Mouse (Mus musculus): Measurements from ENCODE around the gene Rnf5. TPM values are rescaled to one million over a fixed set of nuclear protein-coding genes. Genes with fewer than 3 reads are reported as not detected.

The Rnf5 gene
- polyA plus RNA-seq, 1 experiment from 2014 or later, result 84.9 TPM

- H3K27ac ChIP-seq (ENCODE audit: low read depth), result peak overlapping the region; percentile 90
- TF ChIP-seq CTCF (IDR thresholded peaks at IDR 0.05; ENCODE audit: low read depth), result no peak
- 0% methylated on average over 27 of the region's 30 CpGs for WGBS
- DNase-seq, result peak; percentile 97
- peak; percentile 36 for ATAC-seq (ENCODE audit: insufficient read depth)
- no peaks in the 10 kb centered on the region for H3K9me3 ChIP-seq (ENCODE audit: low read depth, low read length)
- peaks cover 30% of the 10 kb centered on the region for H3K36me3 ChIP-seq (ENCODE audit: insufficient read depth)
- H3K9ac ChIP-seq, result peak overlapping the region; percentile 86
- H3K4me2 ChIP-seq, result peak overlapping the region; percentile 95
- H3K27me3 ChIP-seq (ENCODE audit: insufficient read depth, low read length), result no peaks in the 10 kb centered on the region
- peak overlapping the region; percentile 96 for H3K4me3 ChIP-seq (ENCODE audit: low read depth, low read length)
- H3K4me1 ChIP-seq (ENCODE audit: insufficient read depth), result peaks cover 8% of the 10 kb centered on the region; the same call in 1 of the 2 replicates
Observed at GRCm38 (mm10) chr17:34605609-34606008, 2.1 kb upstream of the Rnf5 start.

GRCm38 (mm10) chr17:34604511-34605237 is 1.2 kb upstream of the Rnf5 start:
- TF ChIP-seq CTCF (IDR thresholded peaks at IDR 0.05; ENCODE audit: low read depth), result no peak
- Histone ChIP-seq H3K27me3 (ENCODE audit: insufficient read depth, low read length) (no peaks in the 10 kb centered on the region), H3K4me2 (peak overlapping the region; percentile 95), H3K9me3 (ENCODE audit: low read depth, low read length) (no peaks in the 10 kb centered on the region), H3K9ac (peak overlapping the region; percentile 86), H3K27ac (ENCODE audit: low read depth) (peak overlapping the region; percentile 90), H3K4me1 (ENCODE audit: insufficient read depth) (peaks cover 8% of the 10 kb centered on the region; the same call in 1 of the 2 replicates), H3K36me3 (ENCODE audit: insufficient read depth) (peaks cover 29% of the 10 kb centered on the region), H3K4me3 (ENCODE audit: low read depth, low read length) (peak overlapping the region; percentile 96)
- ATAC-seq (ENCODE audit: insufficient read depth) (no peak; the same call in 1 of the 2 replicates), DNase-seq (no peak)
- whole genome bisulfite sequencing, result 12% methylated on average over 24 of the region's 24 CpGs

- DNase-seq, result peak; percentile 100
- ATAC-seq (ENCODE audit: insufficient read depth), result peak; percentile 86
- Histone ChIP-seq H3K27me3 (ENCODE audit: insufficient read depth, low read length) (no peaks in the 10 kb centered on the region), H3K9ac (peak within 1 kb of the TSS; percentile 86), H3K4me3 (ENCODE audit: low read depth, low read length) (peak within 1 kb of the TSS; percentile 96), H3K4me2 (peak within 1 kb of the TSS; percentile 95), H3K27ac (ENCODE audit: low read depth) (peak within 1 kb of the TSS; percentile 90), H3K4me1 (ENCODE audit: insufficient read depth) (peaks cover 8% of the 10 kb centered on the region; the same call in 1 of the 2 replicates), H3K36me3 (ENCODE audit: insufficient read depth) (peaks cover 29% of the 10 kb centered on the region), H3K9me3 (ENCODE audit: low read depth, low read length) (no peaks in the 10 kb centered on the region)
- under 1% methylated on average over 35 of the region's 35 CpGs for WGBS
- no peak for TF ChIP-seq CTCF (IDR thresholded peaks at IDR 0.05; ENCODE audit: low read depth)
Observed at GRCm38 (mm10) chr17:34604061-34604508, 595 bp upstream of the Rnf5 start, which contains the start of gene Agpat1. TSS of gene Agpat1 (plus strand) at chr17:34604262.

GRCm38 (mm10) chr17:34601796-34602195 is 1.7 kb downstream of the Rnf5 start:
- DNase-seq (no peak), ATAC-seq (ENCODE audit: insufficient read depth) (no peak)
- Histone ChIP-seq H3K9ac (no peak overlapping the region), H3K4me1 (ENCODE audit: insufficient read depth) (peaks cover 18% of the 10 kb centered on the region), H3K9me3 (ENCODE audit: low read depth, low read length) (no peaks in the 10 kb centered on the region), H3K4me3 (ENCODE audit: low read depth, low read length) (no peak overlapping the region), H3K4me2 (peak overlapping the region; percentile 78; the same call in 1 of the 2 replicates), H3K27ac (ENCODE audit: low read depth) (no peak overlapping the region), H3K27me3 (ENCODE audit: insufficient read depth, low read length) (no peaks in the 10 kb centered on the region), H3K36me3 (ENCODE audit: insufficient read depth) (peaks cover 22% of the 10 kb centered on the region)
- TF ChIP-seq CTCF (IDR thresholded peaks at IDR 0.05; ENCODE audit: low read depth), result no peak
- WGBS, result 74% methylated on average over 12 of the region's 12 CpGs

GRCm38 (mm10) chr17:34599891-34600290 is 3.6 kb downstream of the Rnf5 start:
- no peak for TF ChIP-seq CTCF (IDR thresholded peaks at IDR 0.05; ENCODE audit: low read depth)
- H3K9ac ChIP-seq, result no peak overlapping the region
- no peak for DNase-seq
- no peaks in the 10 kb centered on the region for H3K9me3 ChIP-seq (ENCODE audit: low read depth, low read length)
- WGBS, result 67% methylated on average over 9 of the region's 9 CpGs
- no peak overlapping the region for H3K4me2 ChIP-seq
- H3K4me1 ChIP-seq (ENCODE audit: insufficient read depth), result peaks cover 18% of the 10 kb centered on the region
- no peaks in the 10 kb centered on the region for H3K27me3 ChIP-seq (ENCODE audit: insufficient read depth, low read length)
- H3K4me3 ChIP-seq (ENCODE audit: low read depth, low read length), result no peak overlapping the region
- no peak for ATAC-seq (ENCODE audit: insufficient read depth)
- H3K27ac ChIP-seq (ENCODE audit: low read depth), result no peak overlapping the region
- H3K36me3 ChIP-seq (ENCODE audit: insufficient read depth), result peaks cover 40% of the 10 kb centered on the region

GRCm38 (mm10) chr17:34597566-34598095 is 5.9 kb downstream of the Rnf5 start, which contains the start of gene Ager:
TSS of gene Ager (plus strand) at chr17:34597862.
- peak; percentile 59 for DNase-seq
- ATAC-seq (ENCODE audit: insufficient read depth), result peak; percentile 20; the same call in 1 of the 2 replicates
- H3K4me1 ChIP-seq (ENCODE audit: insufficient read depth), result peaks cover 24% of the 10 kb centered on the region
- H3K27ac ChIP-seq (ENCODE audit: low read depth), result peak within 1 kb of the TSS; percentile 65
- H3K36me3 ChIP-seq (ENCODE audit: insufficient read depth), result peaks cover 51% of the 10 kb centered on the region
- TF ChIP-seq CTCF (IDR thresholded peaks at IDR 0.05; ENCODE audit: low read depth), result no peak
- no peaks in the 10 kb centered on the region for H3K27me3 ChIP-seq (ENCODE audit: insufficient read depth, low read length)
- H3K4me3 ChIP-seq (ENCODE audit: low read depth, low read length), result 0 out of 2 replicates have a peak within 1 kb of the TSS, but pooled peaks have one; percentile 1
- 13% methylated on average over 6 of the region's 6 CpGs for WGBS
- H3K4me2 ChIP-seq, result peak within 1 kb of the TSS; percentile 45
- H3K9me3 ChIP-seq (ENCODE audit: low read depth, low read length), result no peaks in the 10 kb centered on the region
- H3K9ac ChIP-seq, result peak within 1 kb of the TSS; percentile 51

- no peak for TF ChIP-seq CTCF (IDR thresholded peaks at IDR 0.05; ENCODE audit: low read depth)
- Histone ChIP-seq H3K9me3 (ENCODE audit: low read depth, low read length) (no peaks in the 10 kb centered on the region), H3K27ac (ENCODE audit: low read depth) (no peak overlapping the region), H3K4me1 (ENCODE audit: insufficient read depth) (peaks cover 28% of the 10 kb centered on the region), H3K27me3 (ENCODE audit: insufficient read depth, low read length) (no peaks in the 10 kb centered on the region), H3K4me3 (ENCODE audit: low read depth, low read length) (no peak overlapping the region), H3K9ac (no peak overlapping the region), H3K4me2 (no peak overlapping the region), H3K36me3 (ENCODE audit: insufficient read depth) (peaks cover 43% of the 10 kb centered on the region)
- WGBS, result 48% methylated on average over 8 of the region's 8 CpGs
- DNase-seq (no peak), ATAC-seq (ENCODE audit: insufficient read depth) (no peak)
Observed at GRCm38 (mm10) chr17:34596098-34596497, 7.4 kb downstream of the Rnf5 start.

Measured in lung, embryonic 14.5 days (tissue).